Mouse (Mus musculus) bone marrow macrophage, adult 2 months (primary cell): ENCODE data around the gene AC109138.7.

Experiments
- CTCF ChIP-seq: IDR thresholded peaks from 2 replicates; pipeline ENCODE4 v1.5.1; 2012; ENCODE audit warnings: low read depth, mild to moderate bottlenecking, low read length, moderate library complexity
- POLR2A ChIP-seq: IDR thresholded peaks from 2 replicates; pipeline ENCODE4 v1.6.1; 2012; ENCODE audit warnings: mild to moderate bottlenecking, low read depth, low read length, borderline replicate concordance

- no peak for TF ChIP-seq POLR2A
- no peak for TF ChIP-seq CTCF
These were observed 2.1 kb upstream of the AC109138.7 start for GRCm38 (mm10) chr19:4211891-4212588.
